Mouse (Mus musculus): ENCODE data around the gene Pkig.

DNA sequence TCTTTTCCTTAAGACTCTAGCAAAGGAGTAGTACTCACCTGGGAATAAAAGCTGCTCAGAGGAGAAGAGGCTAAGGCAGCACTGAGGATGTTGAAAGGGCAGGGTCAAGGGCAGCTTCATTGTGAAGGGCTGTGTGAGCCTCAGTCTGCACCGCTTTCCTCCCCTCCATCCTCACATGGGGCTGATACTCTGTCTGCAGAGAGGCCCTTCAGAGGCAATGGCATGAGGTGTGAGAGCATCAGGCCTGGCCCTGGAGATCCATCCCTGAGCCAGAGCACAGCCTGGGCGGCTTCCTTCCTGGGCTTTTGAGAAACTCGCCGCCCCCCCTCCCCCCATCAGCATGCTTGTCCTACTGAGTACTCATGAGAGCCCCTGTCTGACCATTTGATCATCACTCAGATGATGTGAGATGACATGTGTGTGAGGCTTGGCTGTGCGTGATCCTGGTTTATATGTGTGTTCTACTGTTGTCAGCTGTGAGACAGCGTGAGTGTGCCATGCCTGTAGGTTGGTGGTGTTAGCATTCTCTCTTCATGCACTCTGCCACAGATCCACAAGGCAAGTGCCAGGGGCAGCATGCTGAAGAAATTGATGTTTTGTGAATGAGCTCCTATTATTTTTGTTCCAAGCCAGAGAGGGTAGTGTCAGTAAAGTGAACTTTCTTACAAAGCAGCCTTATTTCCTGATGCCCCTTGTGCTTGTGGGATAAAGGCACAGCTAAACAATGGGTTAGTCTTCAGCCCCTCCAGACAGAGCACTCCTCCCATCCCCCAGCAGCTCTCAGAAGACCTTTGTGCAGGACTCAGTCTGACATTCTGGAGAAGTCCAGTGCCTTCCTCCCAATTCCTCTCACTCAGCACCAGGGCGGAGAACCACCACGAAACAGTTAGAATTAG is 32.5 kb downstream of the Pkig start:
- no peak for TF ChIP-seq USF2 (IDR thresholded peaks at IDR 0.05; ENCODE audit: borderline replicate concordance in 1 of 2, insufficient read depth in 1 of 2, low read depth in 1 of 2, low read length in 2 of 2)
- no peak for TF ChIP-seq CTCF (IDR thresholded peaks at IDR 0.05 in 2 of 3, conservative IDR thresholded peaks at IDR 0.05 in 1 of 3; ENCODE audit: control insufficient read depth in 1 of 3, insufficient read depth in 1 of 3, low read depth in 2 of 3, low read length in 3 of 3, poor library complexity in 1 of 3, severe bottlenecking in 1 of 3)
- TF ChIP-seq POLR2A (IDR thresholded peaks at IDR 0.05; ENCODE audit: control insufficient read depth in 1 of 2, insufficient read depth in 1 of 2, low read depth in 1 of 2, low read length in 2 of 2, poor library complexity in 1 of 2): no peak
- no peak for TF ChIP-seq CHD1 (IDR thresholded peaks at IDR 0.05; ENCODE audit: low read depth, low read length)
